29 mouse cellular contexts compared by ENCODE assay signal in the genomic region with DNA sequence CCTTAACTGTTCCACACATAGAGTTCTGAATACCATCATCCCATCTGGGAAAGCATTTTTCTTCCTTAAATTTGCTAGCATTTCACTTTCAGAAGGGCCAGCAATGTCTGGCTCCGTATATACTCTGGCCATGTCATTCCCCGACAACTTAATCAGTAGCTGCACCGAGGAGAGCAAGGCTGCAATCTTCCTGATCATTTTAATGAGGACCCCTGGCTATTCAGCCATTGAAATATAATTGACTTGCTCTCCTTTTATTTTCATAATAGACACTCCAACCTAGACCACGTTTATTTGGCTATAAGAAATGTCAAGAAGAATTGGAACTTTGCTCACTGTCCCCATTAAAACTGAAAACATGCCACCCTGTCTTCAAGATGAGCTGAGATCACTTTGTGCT.
A peak's percentile ranks its signal among the peaks of the same experiment; 100 is the strongest.
DNase-seq lines count a peak whose midpoint lies in the region; ATAC-seq and TF ChIP-seq lines count a peak whose summit lies in the region.
"Had no signal": no experiment of that assay in that cellular context is flagged by ENCODE, and none has a peak within 500 bp of the region (broad histone marks: within the 10 kb centered on the region; RNA-seq: fewer than 3 reads in every experiment).

No protein-coding gene starts in this region.

- H3K9me3 ChIP-seq in midbrain, embryonic 14.5 days (ENCODE audit: control insufficient read depth, low read length): no peaks in the 10 kb centered on the region
- no peaks in the 10 kb centered on the region for H3K9me3 ChIP-seq in midbrain, embryonic 11.5 days (ENCODE audit: control insufficient read depth, low read length)
- no peaks in the 10 kb centered on the region for H3K9me3 ChIP-seq in midbrain, embryonic 16.5 days (replicated peaks; ENCODE audit: control insufficient read depth, low read length, poor library complexity, severe bottlenecking)
- no peaks in the 10 kb centered on the region for H3K9me3 ChIP-seq in midbrain, postnatal 0 days (ENCODE audit: low read length)
- H3K9me3 ChIP-seq: embryonic facial prominence, embryonic 13.5 days; embryonic facial prominence, embryonic 15.5 days; forebrain, embryonic 10.5 days; forebrain, embryonic 12.5 days; G1E had no signal

- no peak for ATAC-seq in midbrain, embryonic 14.5 days (ENCODE audit: low FRiP score, low TSS enrichment)
- ATAC-seq in midbrain, embryonic 11.5 days (ENCODE audit: low FRiP score): no peak
- ATAC-seq in midbrain, embryonic 16.5 days: peak; percentile 68; the same call in 1 of the 2 replicates
- no peak for ATAC-seq in midbrain, postnatal 0 days (ENCODE audit: low FRiP score)
- ATAC-seq: activated CD4-positive, CD25-positive, alpha-beta regulatory T cell, adult 4 months; CD4-positive, CD25-positive, alpha-beta regulatory T cell, adult 4 months; forebrain, embryonic 14.5 days; forebrain, embryonic 16.5 days; Patski had no signal

- no peak overlapping the region for H3K9ac ChIP-seq in midbrain, embryonic 14.5 days (replicated peaks; ENCODE audit: low read length)
- H3K9ac ChIP-seq in midbrain, embryonic 11.5 days (ENCODE audit: low read length): no peak overlapping the region
- H3K9ac ChIP-seq in midbrain, embryonic 16.5 days (ENCODE audit: low read depth, low read length): no peak overlapping the region
- H3K9ac ChIP-seq in midbrain, postnatal 0 days (replicated peaks; ENCODE audit: low read length, poor library complexity, severe bottlenecking): no peak overlapping the region
- H3K9ac ChIP-seq: embryonic facial prominence, embryonic 13.5 days; embryonic facial prominence, embryonic 15.5 days; forebrain, embryonic 12.5 days had no signal

- H3K4me3 ChIP-seq in midbrain, embryonic 14.5 days (replicated peaks; ENCODE audit: low read depth, low read length): no peak overlapping the region
- no peak overlapping the region for H3K4me3 ChIP-seq in midbrain, embryonic 11.5 days (ENCODE audit: low read depth, low read length)
- no peak overlapping the region for H3K4me3 ChIP-seq in midbrain, embryonic 16.5 days (ENCODE audit: low read depth, low read length)
- no peak overlapping the region for H3K4me3 ChIP-seq in midbrain, postnatal 0 days (ENCODE audit: low read depth, low read length)
- H3K4me3 ChIP-seq: embryonic facial prominence, embryonic 13.5 days; embryonic facial prominence, embryonic 15.5 days; erythroblast, embryonic 14.5 days; forebrain, embryonic 10.5 days; forebrain, embryonic 12.5 days had no signal

- no peak overlapping the region for H3K4me2 ChIP-seq in midbrain, embryonic 14.5 days (ENCODE audit: low read length)
- no peak overlapping the region for H3K4me2 ChIP-seq in midbrain, embryonic 11.5 days
- no peak overlapping the region for H3K4me2 ChIP-seq in midbrain, embryonic 16.5 days (ENCODE audit: low read length)
- H3K4me2 ChIP-seq in midbrain, postnatal 0 days (ENCODE audit: low read depth, low read length, poor library complexity, severe bottlenecking): no peak overlapping the region
- H3K4me2 ChIP-seq: embryonic facial prominence, embryonic 13.5 days; embryonic facial prominence, embryonic 15.5 days; forebrain, embryonic 12.5 days had no signal

- no peaks in the 10 kb centered on the region for H3K27me3 ChIP-seq in midbrain, embryonic 14.5 days (ENCODE audit: control insufficient read depth, insufficient read depth, low read length)
- no peaks in the 10 kb centered on the region for H3K27me3 ChIP-seq in midbrain, embryonic 11.5 days (ENCODE audit: control insufficient read depth, insufficient read depth, low read length)
- H3K27me3 ChIP-seq in midbrain, embryonic 16.5 days (ENCODE audit: control insufficient read depth, insufficient read depth, low read depth, low read length): no peaks in the 10 kb centered on the region
- H3K27me3 ChIP-seq in midbrain, postnatal 0 days (ENCODE audit: insufficient read depth, low read length): no peaks in the 10 kb centered on the region
- H3K27me3 ChIP-seq: CH12.LX; embryonic facial prominence, embryonic 13.5 days; embryonic facial prominence, embryonic 15.5 days; forebrain, embryonic 12.5 days had no signal

- no peaks in the 10 kb centered on the region for H3K36me3 ChIP-seq in midbrain, embryonic 14.5 days (ENCODE audit: control insufficient read depth, insufficient read depth, low read length)
- no peaks in the 10 kb centered on the region for H3K36me3 ChIP-seq in midbrain, embryonic 11.5 days (ENCODE audit: control insufficient read depth, insufficient read depth, low read length)
- no peaks in the 10 kb centered on the region for H3K36me3 ChIP-seq in midbrain, embryonic 16.5 days (ENCODE audit: control insufficient read depth, insufficient read depth, low read length)
- no peaks in the 10 kb centered on the region for H3K36me3 ChIP-seq in midbrain, postnatal 0 days (ENCODE audit: insufficient read depth, low read length)
- H3K36me3 ChIP-seq: embryonic facial prominence, embryonic 13.5 days; embryonic facial prominence, embryonic 15.5 days; forebrain, embryonic 10.5 days; forebrain, embryonic 12.5 days; G1E had no signal

- 33% methylated on average over 4 of the region's 4 CpGs for WGBS in midbrain, embryonic 14.5 days
- 59% methylated on average over 4 of the region's 4 CpGs for WGBS in midbrain, embryonic 11.5 days
- 48% methylated on average over 4 of the region's 4 CpGs for WGBS in midbrain, embryonic 16.5 days
- WGBS in midbrain, postnatal 0 days: 42% methylated on average over 4 of the region's 4 CpGs

- H3K27ac ChIP-seq in midbrain, embryonic 14.5 days (replicated peaks; ENCODE audit: low read depth, low read length): no peak overlapping the region
- no peak overlapping the region for H3K27ac ChIP-seq in midbrain, embryonic 11.5 days (ENCODE audit: low read depth, low read length)
- H3K27ac ChIP-seq in midbrain, embryonic 16.5 days (ENCODE audit: low read length): no peak overlapping the region
- H3K27ac ChIP-seq in midbrain, postnatal 0 days (ENCODE audit: low read depth, low read length): no peak overlapping the region
- H3K27ac ChIP-seq: embryonic facial prominence, embryonic 13.5 days; embryonic facial prominence, embryonic 15.5 days; forebrain, embryonic 10.5 days; forebrain, embryonic 12.5 days had no signal

- no peaks in the 10 kb centered on the region for H3K4me1 ChIP-seq in midbrain, embryonic 14.5 days (ENCODE audit: control insufficient read depth, insufficient read depth, low read length)
- no peaks in the 10 kb centered on the region for H3K4me1 ChIP-seq in midbrain, embryonic 11.5 days (ENCODE audit: control insufficient read depth, insufficient read depth, low read length)
- no peaks in the 10 kb centered on the region for H3K4me1 ChIP-seq in midbrain, embryonic 16.5 days (ENCODE audit: control insufficient read depth, insufficient read depth, low read length)
- H3K4me1 ChIP-seq in midbrain, postnatal 0 days (ENCODE audit: insufficient read depth, low read length): no peaks in the 10 kb centered on the region
- H3K4me1 ChIP-seq: embryonic facial prominence, embryonic 13.5 days; embryonic facial prominence, embryonic 15.5 days; forebrain, embryonic 10.5 days; forebrain, embryonic 12.5 days had no signal

- no peak for TF ChIP-seq CTCF in midbrain, postnatal 0 days (IDR thresholded peaks at IDR 0.05)

- peak; percentile 10 for DNase-seq in midbrain, embryonic 14.5 days
- DNase-seq in midbrain, embryonic 11.5 days (ENCODE audit: low spot score, missing footprints): no peak
- DNase-seq in midbrain, postnatal 0 days (ENCODE audit: low spot score): no peak
- DNase-seq in retina, postnatal 1 day: peak; percentile 54
- DNase-seq in gastrocnemius, adult 8-10 months (ENCODE audit: low spot score in 2 of 2): no peak
- DNase-seq: adrenal gland, adult 8-10 months; adrenal gland, postnatal 14 days; adrenal gland, postnatal 36 days; B cell, adult 2 months; cerebellum, adult 11 months; cerebellum, adult 18-20 months; cerebellum, adult 8-10 months; cerebellum, adult 9-11 months; cerebellum, postnatal 14 days; cerebellum, postnatal 36 days; embryo, embryonic 11 days had no signal

Comparison
In these comparisons a context has a peak if more than half of its experiments do, and no peak if none do; other contexts are left out.
1. DNase-seq: peak in midbrain, embryonic 14.5 days (single experiment) and retina, postnatal 1 day (single experiment); none in midbrain, embryonic 11.5 days (single experiment), midbrain, postnatal 0 days (single experiment) and gastrocnemius, adult 8-10 months (0 of 2).